Comparison of ENCODE assay signal across 8 mouse cellular contexts in genomic region chr3:52257782-52258441, GRCm38 (mm10). TPM values are rescaled to one million over a fixed set of nuclear protein-coding genes. Genes with fewer than 3 reads are reported as not detected.
DNase-seq lines count a peak whose midpoint lies in the region; ATAC-seq lines count a peak whose summit lies in the region.

No protein-coding gene starts in this region.

- no peak overlapping the region for H3K27ac ChIP-seq in embryonic facial prominence, embryonic 15.5 days (replicated peaks)
- H3K27ac ChIP-seq in heart, embryonic 16.5 days (ENCODE audit: low read length): peak overlapping the region; percentile 0; the same call in 1 of the 2 replicates

- 12% methylated on average over 18 of the region's 18 CpGs for WGBS in embryonic facial prominence, embryonic 15.5 days
- 11% methylated on average over 18 of the region's 18 CpGs for WGBS in heart, embryonic 16.5 days

- peak overlapping the region; percentile 73 for H3K4me2 ChIP-seq in embryonic facial prominence, embryonic 15.5 days (replicated peaks)
- peak overlapping the region; percentile 71 for H3K4me2 ChIP-seq in heart, embryonic 16.5 days (ENCODE audit: low read depth, low read length)

- peaks cover 39% of the 10 kb centered on the region for H3K27me3 ChIP-seq in embryonic facial prominence, embryonic 15.5 days
- peaks cover 3% of the 10 kb centered on the region; the same call in 1 of the 2 replicates for H3K27me3 ChIP-seq in heart, embryonic 16.5 days (ENCODE audit: control insufficient read depth, insufficient read depth, low read length)

- no peaks in the 10 kb centered on the region for H3K36me3 ChIP-seq in embryonic facial prominence, embryonic 15.5 days
- H3K36me3 ChIP-seq in heart, embryonic 16.5 days (ENCODE audit: control insufficient read depth, insufficient read depth): no peaks in the 10 kb centered on the region

- peaks cover 18% of the 10 kb centered on the region for H3K4me1 ChIP-seq in embryonic facial prominence, embryonic 15.5 days
- H3K4me1 ChIP-seq in heart, embryonic 16.5 days (ENCODE audit: control insufficient read depth, insufficient read depth, low read length): peaks cover 9% of the 10 kb centered on the region

- H3K4me3 ChIP-seq in embryonic facial prominence, embryonic 15.5 days (replicated peaks): peak overlapping the region; percentile 41
- peak overlapping the region; percentile 46 for H3K4me3 ChIP-seq in heart, embryonic 16.5 days (ENCODE audit: low read length)

- ATAC-seq in embryonic facial prominence, embryonic 15.5 days (ENCODE audit: insufficient number of reproducible peaks, low FRiP score, low TSS enrichment, low read depth): no peak
- peak; percentile 74 for ATAC-seq in heart, embryonic 16.5 days (replicated peaks; ENCODE audit: extremely low read depth, insufficient read depth, low FRiP score)
- ATAC-seq in erythroblast, adult 5-6 weeks (replicated peaks; ENCODE audit: low FRiP score, poor library complexity, severe bottlenecking): no peak

- DNase-seq in CD8-positive naive resting alpha-beta T cell, adult 2 months (ENCODE audit: low read depth in 2 of 2, low spot score in 2 of 2): peak; percentile 62 to 67
- DNase-seq in adrenal gland, adult 18-20 months (ENCODE audit: low spot score in 2 of 2): peak; percentile 33 to 43
- peak; percentile 77 for DNase-seq in kidney, postnatal 10 days
- DNase-seq in lung, postnatal 14 days: peak; percentile 73
- DNase-seq in retina, embryonic 14.5 days (ENCODE audit: low spot score): peak; percentile 86

- H3K9ac ChIP-seq in embryonic facial prominence, embryonic 15.5 days: no peak overlapping the region
- peak overlapping the region; percentile 61 for H3K9ac ChIP-seq in heart, embryonic 16.5 days (ENCODE audit: low read length)

- no peaks in the 10 kb centered on the region for H3K9me3 ChIP-seq in embryonic facial prominence, embryonic 15.5 days (replicated peaks)
- H3K9me3 ChIP-seq in heart, embryonic 16.5 days (replicated peaks; ENCODE audit: control insufficient read depth, low read length): no peaks in the 10 kb centered on the region

RNA-seq across cellular contexts. Expression of gene Foxo1, which starts 10.2 kb away (rescaled TPM):
- total RNA-seq in adrenal gland, adult 18-20 months (2021): 10 to 100 TPM; 23.7 to 28.6 TPM
- polyA plus RNA-seq in embryonic facial prominence, embryonic 15.5 days (2015; fragmentation: Nextera tagmentation; extraction: Ambion mirVana): 8.2 and 8.9 TPM in 2 replicates
- 4.9 and 5.1 TPM in 2 replicates for polyA plus RNA-seq in heart, embryonic 16.5 days (2015; fragmentation: Nextera tagmentation; extraction: Ambion mirVana)
- total RNA-seq in erythroblast, adult 5-6 weeks (2015; ENCODE audit: low replicate concordance): 1.3 and 2.1 TPM in 2 replicates
- total RNA-seq in erythroblast, adult 5-6 weeks (2017; ENCODE audit: low replicate concordance): 0.26 and 0.56 TPM in 2 replicates

Comparison
In these comparisons a context has a peak if more than half of its experiments do, and no peak if none do; other contexts are left out.
1. RNA of gene Foxo1, which starts 10.2 kb away (total RNA-seq): 23.7 to 28.6 TPM in adrenal gland, adult 18-20 months; 0.26 to 2.1 TPM in erythroblast, adult 5-6 weeks; every median in the first group is over 4 times any median in the second.
2. Peak in every context shown above with its lines, with median percentiles within 50 percentile points of each other: DNase-seq.